Mouse (Mus musculus) lung, postnatal 0 days (tissue): ENCODE measurements around the gene F11r.

Experiments used
- CTCF ChIP-seq: IDR thresholded peaks from 2 replicates; pipeline ENCODE4 v1.5.1; 2016; ENCODE audit warnings: antibody characterized with exemption, mild to moderate bottlenecking
- EP300 ChIP-seq: IDR thresholded peaks from 2 replicates; pipeline ENCODE4 v1.6.1; 2016; ENCODE audit warnings: antibody characterized with exemption, mild to moderate bottlenecking, control low read depth

DNA sequence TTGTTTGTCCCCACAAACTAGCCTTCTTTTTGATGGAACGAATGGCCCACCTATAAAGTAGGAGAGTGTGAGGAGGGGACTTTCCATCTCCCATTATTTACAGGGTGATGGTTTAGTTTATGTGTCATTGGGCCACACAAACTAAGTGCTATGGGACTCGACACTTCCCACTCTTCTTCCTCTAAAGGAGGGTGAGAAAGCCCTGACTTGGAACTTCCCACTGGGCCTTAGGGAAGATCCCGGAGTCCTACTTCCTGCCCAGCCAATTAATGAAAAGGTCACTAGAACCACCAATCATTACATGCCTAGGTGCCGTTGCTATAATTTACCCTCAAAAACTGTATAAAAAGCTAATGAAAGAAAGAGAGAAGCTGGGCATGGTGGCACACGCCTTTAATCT, 5.2 kb upstream of the F11r start:
- TF ChIP-seq CTCF (no peak), EP300 (no peak)
